Comparison of ENCODE assay signal across 23 mouse cellular contexts in genomic region chr2:120616279-120617163, GRCm38 (mm10). TPM values are rescaled to one million over a fixed set of nuclear protein-coding genes. Genes with fewer than 3 reads are reported as not detected.
DNase-seq lines count a peak whose midpoint lies in the region; ATAC-seq and TF ChIP-seq lines count a peak whose summit lies in the region.
"Had no signal": no experiment of that assay in that cellular context is flagged by ENCODE, and none has a peak within 500 bp of the region (broad histone marks: within the 10 kb centered on the region; RNA-seq: fewer than 3 reads in every experiment).

No protein-coding gene starts in this region.

- H3K9me3 ChIP-seq in liver, embryonic 11.5 days (ENCODE audit: control insufficient read depth, low read length), result no peaks in the 10 kb centered on the region
- no peaks in the 10 kb centered on the region for H3K9me3 ChIP-seq in intestine, embryonic 16.5 days (ENCODE audit: control insufficient read depth, low read length)
- H3K9me3 ChIP-seq: embryonic facial prominence, embryonic 10.5 days; embryonic facial prominence, embryonic 12.5 days; forebrain, embryonic 13.5 days; forebrain, embryonic 15.5 days; G1E had no signal

- H3K9ac ChIP-seq in liver, adult 2 months (ENCODE audit: low read depth, low read length), result no peak overlapping the region
- H3K9ac ChIP-seq in liver, embryonic 11.5 days (ENCODE audit: low read depth, low read length), result no peak overlapping the region
- no peak overlapping the region for H3K9ac ChIP-seq in intestine, embryonic 16.5 days (ENCODE audit: low read depth, low read length)
- H3K9ac ChIP-seq: embryonic facial prominence, embryonic 12.5 days; forebrain, embryonic 13.5 days; forebrain, embryonic 15.5 days; forebrain, postnatal 0 days had no signal

- H3K4me2 ChIP-seq in liver, embryonic 11.5 days, result no peak overlapping the region
- no peak overlapping the region for H3K4me2 ChIP-seq in intestine, embryonic 16.5 days (ENCODE audit: low read depth, low read length)
- H3K4me2 ChIP-seq: embryonic facial prominence, embryonic 12.5 days; forebrain, embryonic 13.5 days; forebrain, embryonic 15.5 days had no signal

- H3K27ac ChIP-seq in liver, adult 2 months (replicated peaks; ENCODE audit: insufficient read depth, low read depth, low read length), result no peak overlapping the region
- H3K27ac ChIP-seq in liver, embryonic 11.5 days (ENCODE audit: low read depth, low read length), result no peak overlapping the region
- peak overlapping the region; percentile 23; the same call in 1 of the 2 replicates for H3K27ac ChIP-seq in intestine, embryonic 16.5 days (ENCODE audit: low read length)
- H3K27ac ChIP-seq in small intestine, adult 2 months (ENCODE audit: insufficient read depth, low read depth, low read length), result peak overlapping the region; percentile 91
- H3K27ac ChIP-seq in thymus, adult 2 months (ENCODE audit: control insufficient read depth, insufficient read depth, low read length), result no peak overlapping the region
- H3K27ac ChIP-seq: embryonic facial prominence, embryonic 10.5 days; embryonic facial prominence, embryonic 12.5 days; forebrain, embryonic 13.5 days; forebrain, embryonic 15.5 days had no signal

- peaks cover 33% of the 10 kb centered on the region for H3K36me3 ChIP-seq in liver, adult 2 months (ENCODE audit: control insufficient read depth, insufficient read depth, low read length)
- peaks cover 12% of the 10 kb centered on the region for H3K36me3 ChIP-seq in liver, embryonic 11.5 days (ENCODE audit: control insufficient read depth, insufficient read depth, low read length)
- peaks cover 6% of the 10 kb centered on the region; the same call in 1 of the 2 replicates for H3K36me3 ChIP-seq in intestine, embryonic 16.5 days (ENCODE audit: control insufficient read depth, insufficient read depth, low read length)
- peaks cover 19% of the 10 kb centered on the region for H3K36me3 ChIP-seq in small intestine, adult 2 months (ENCODE audit: control insufficient read depth, insufficient read depth, low read length)
- H3K36me3 ChIP-seq in thymus, adult 2 months (ENCODE audit: control insufficient read depth, insufficient read depth, low read length), result peaks cover 27% of the 10 kb centered on the region

- H3K79me2 ChIP-seq in liver, adult 2 months (ENCODE audit: control insufficient read depth, insufficient read depth, low read length), result no peaks in the 10 kb centered on the region

- no peak for ATAC-seq in liver, embryonic 11.5 days (replicated peaks; ENCODE audit: low FRiP score)
- peak; percentile 77 for ATAC-seq in intestine, embryonic 16.5 days
- ATAC-seq: CD4-positive, CD25-positive, alpha-beta regulatory T cell, adult 4 months; forebrain, embryonic 13.5 days; forebrain, embryonic 15.5 days; forebrain, postnatal 0 days had no signal

- no peak overlapping the region for H3K4me3 ChIP-seq in liver, adult 2 months (ENCODE audit: insufficient read depth, low read depth, low read length)
- no peak overlapping the region for H3K4me3 ChIP-seq in liver, embryonic 11.5 days (ENCODE audit: low read depth, low read length)
- no peak overlapping the region for H3K4me3 ChIP-seq in intestine, embryonic 16.5 days (ENCODE audit: low read length)
- no peak overlapping the region for H3K4me3 ChIP-seq in small intestine, adult 2 months (ENCODE audit: low read depth, low read length)
- no peak overlapping the region for H3K4me3 ChIP-seq in thymus, adult 2 months (ENCODE audit: control insufficient read depth, insufficient read depth, low read length)
- H3K4me3 ChIP-seq: embryonic facial prominence, embryonic 10.5 days; embryonic facial prominence, embryonic 12.5 days; forebrain, embryonic 13.5 days; forebrain, embryonic 15.5 days had no signal

- 88% methylated on average over 5 of the region's 5 CpGs for WGBS in liver, adult 2 months
- 73% methylated on average over 5 of the region's 5 CpGs for WGBS in liver, embryonic 11.5 days
- 89% methylated on average over 5 of the region's 5 CpGs for WGBS in intestine, embryonic 16.5 days
- WGBS in small intestine, adult 2 months, result 57% methylated on average over 5 of the region's 5 CpGs
- 90% methylated on average over 5 of the region's 5 CpGs for WGBS in thymus, adult 2 months

- no peak for TF ChIP-seq CTCF in liver, adult 2 months (IDR thresholded peaks at IDR 0.05; ENCODE audit: low read depth, low read length)
- no peak for TF ChIP-seq CTCF in small intestine, adult 2 months (IDR thresholded peaks at IDR 0.05; ENCODE audit: extremely low read depth, insufficient read length, insufficient replicate concordance, low read depth, low read length)
- TF ChIP-seq CTCF in thymus, adult 2 months (IDR thresholded peaks at IDR 0.05; ENCODE audit: borderline replicate concordance, control insufficient read depth, extremely low read depth, insufficient read depth, low read length, poor library complexity), result no peak

- peak; percentile 15 for DNase-seq in liver, adult 2 months (ENCODE audit: extremely low read depth, low read depth, low spot score)
- no peak for DNase-seq in liver, embryonic 11.5 days (ENCODE audit: low spot score)
- DNase-seq in adrenal gland, adult (ENCODE audit: inconsistent age in 2 of 2, low spot score in 1 of 2), result no peak
- no peak for DNase-seq in thymus, adult 2 months
- DNase-seq: adrenal gland, adult 8-10 months; adrenal gland, postnatal 14 days; adrenal gland, postnatal 36 days; B cell, adult 2 months; cerebellum, adult 11-12 months; cerebellum, adult 2 months; cerebellum, adult 9-10 months; cerebellum, postnatal 10 days; cerebellum, postnatal 25 days; forebrain, postnatal 0 days had no signal

- no peaks in the 10 kb centered on the region for H3K4me1 ChIP-seq in liver, adult 2 months (ENCODE audit: control insufficient read depth, insufficient read depth, low read length)
- no peaks in the 10 kb centered on the region for H3K4me1 ChIP-seq in liver, embryonic 11.5 days (replicated peaks; ENCODE audit: control insufficient read depth, insufficient read depth, low read length)
- H3K4me1 ChIP-seq in intestine, embryonic 16.5 days (ENCODE audit: control insufficient read depth, insufficient read depth, low read length), result no peaks in the 10 kb centered on the region
- peaks cover 13% of the 10 kb centered on the region; the same call in 1 of the 2 replicates for H3K4me1 ChIP-seq in small intestine, adult 2 months (ENCODE audit: control insufficient read depth, insufficient read depth, insufficient read length, low read length)
- H3K4me1 ChIP-seq in thymus, adult 2 months (replicated peaks; ENCODE audit: control insufficient read depth, insufficient read depth, low read length), result no peaks in the 10 kb centered on the region
- H3K4me1 ChIP-seq: embryonic facial prominence, embryonic 10.5 days; embryonic facial prominence, embryonic 12.5 days; forebrain, embryonic 13.5 days; forebrain, embryonic 15.5 days had no signal

- TF ChIP-seq POLR2A in liver, adult 2 months (IDR thresholded peaks at IDR 0.05; ENCODE audit: extremely low read depth, insufficient read depth, low read length), result no peak
- no peak for TF ChIP-seq POLR2A in small intestine, adult 2 months (IDR thresholded peaks at IDR 0.05; ENCODE audit: low read depth, low read length)
- no peak for TF ChIP-seq POLR2A in thymus, adult 2 months (IDR thresholded peaks at IDR 0.05; ENCODE audit: control insufficient read depth, extremely low read depth, insufficient read depth, low read length, poor library complexity)

- no peaks in the 10 kb centered on the region for H3K27me3 ChIP-seq in liver, adult 2 months (ENCODE audit: control insufficient read depth, insufficient read depth, low read length)
- H3K27me3 ChIP-seq in liver, embryonic 11.5 days (replicated peaks; ENCODE audit: control insufficient read depth, insufficient read depth, low read length), result no peaks in the 10 kb centered on the region
- no peaks in the 10 kb centered on the region for H3K27me3 ChIP-seq in intestine, embryonic 16.5 days (replicated peaks; ENCODE audit: control insufficient read depth, insufficient read depth, low read length)
- no peaks in the 10 kb centered on the region for H3K27me3 ChIP-seq in small intestine, adult 2 months (ENCODE audit: control insufficient read depth, insufficient read depth, low read length)
- no peaks in the 10 kb centered on the region for H3K27me3 ChIP-seq in thymus, adult 2 months (ENCODE audit: control insufficient read depth, insufficient read depth, low read length)
- H3K27me3 ChIP-seq: CH12.LX; embryonic facial prominence, embryonic 12.5 days; forebrain, embryonic 13.5 days; forebrain, embryonic 15.5 days had no signal

RNA-seq across cellular contexts. Expression of gene Lrrc57, which starts 7.2 kb away (rescaled TPM):
- 8.7 and 10.1 TPM in 2 replicates for total RNA-seq in liver, adult 2 months (2014; rRNA removed)
- polyA plus RNA-seq in liver, adult 2 months (2012; rRNA removed), result 6.3 and 7.0 TPM in 2 replicates
- 17.2 and 24.2 TPM in 2 replicates for polyA plus RNA-seq in liver, embryonic 11.5 days (2014; fragmentation: Nextera tagmentation; extraction: Ambion mirVana)
- polyA plus RNA-seq in intestine, embryonic 16.5 days (2015; fragmentation: Nextera tagmentation; extraction: Ambion mirVana), result 19.5 and 22.4 TPM in 2 replicates
- polyA plus RNA-seq in small intestine, adult 2 months (2012; rRNA removed), result 4.3 and 13.1 TPM in 2 replicates
- polyA plus RNA-seq in thymus, adult 2 months (2012; rRNA removed), result 12.2 and 12.8 TPM in 2 replicates

RNA-seq across cellular contexts. Expression of gene Haus2, which starts 7.3 kb away (rescaled TPM):
- 8.2 and 8.7 TPM in 2 replicates for total RNA-seq in liver, adult 2 months (2014; rRNA removed)
- 1.8 and 2.2 TPM in 2 replicates for polyA plus RNA-seq in liver, adult 2 months (2012; rRNA removed)
- 30.6 and 31.2 TPM in 2 replicates for polyA plus RNA-seq in liver, embryonic 11.5 days (2014; fragmentation: Nextera tagmentation; extraction: Ambion mirVana)
- polyA plus RNA-seq in intestine, embryonic 16.5 days (2015; fragmentation: Nextera tagmentation; extraction: Ambion mirVana), result 16.9 and 20.6 TPM in 2 replicates
- 0.53 and 1.6 TPM in 2 replicates for polyA plus RNA-seq in small intestine, adult 2 months (2012; rRNA removed)
- polyA plus RNA-seq in thymus, adult 2 months (2012; rRNA removed), result 4.1 and 4.7 TPM in 2 replicates

RNA-seq across cellular contexts. Expression of gene Stard9, which starts 12.4 kb away (rescaled TPM):
- total RNA-seq in liver, adult 2 months (2014; rRNA removed), result 3.3 and 4.4 TPM in 2 replicates
- polyA plus RNA-seq in liver, adult 2 months (2012; rRNA removed), result 0.78 and 1.4 TPM in 2 replicates
- polyA plus RNA-seq in liver, embryonic 11.5 days (2014; fragmentation: Nextera tagmentation; extraction: Ambion mirVana), result 3.0 and 3.5 TPM in 2 replicates
- polyA plus RNA-seq in intestine, embryonic 16.5 days (2015; fragmentation: Nextera tagmentation; extraction: Ambion mirVana), result 2.5 and 3.3 TPM in 2 replicates
- polyA plus RNA-seq in small intestine, adult 2 months (2012; rRNA removed), result 1.2 and 2.1 TPM in 2 replicates
- polyA plus RNA-seq in thymus, adult 2 months (2012; rRNA removed), result 2.8 and 3.0 TPM in 2 replicates

RNA-seq across cellular contexts. Expression of gene Snap23, which starts 49.0 kb away (rescaled TPM):
- 26.2 and 31.3 TPM in 2 replicates for total RNA-seq in liver, adult 2 months (2014; rRNA removed)
- polyA plus RNA-seq in liver, adult 2 months (2012; rRNA removed), result 5.1 and 5.3 TPM in 2 replicates
- polyA plus RNA-seq in liver, embryonic 11.5 days (2014; fragmentation: Nextera tagmentation; extraction: Ambion mirVana), result 74.2 and 76.5 TPM in 2 replicates
- 54.6 and 55.8 TPM in 2 replicates for polyA plus RNA-seq in intestine, embryonic 16.5 days (2015; fragmentation: Nextera tagmentation; extraction: Ambion mirVana)
- polyA plus RNA-seq in small intestine, adult 2 months (2012; rRNA removed), result 2.3 and 3.6 TPM in 2 replicates
- polyA plus RNA-seq in thymus, adult 2 months (2012; rRNA removed), result 7.0 and 7.2 TPM in 2 replicates

RNA-seq across cellular contexts. Expression of gene Zfp106, which starts 52.9 kb away (rescaled TPM):
- total RNA-seq in liver, adult 2 months (2014; rRNA removed), result 34.6 and 35.6 TPM in 2 replicates
- 29.6 and 30.1 TPM in 2 replicates for polyA plus RNA-seq in liver, adult 2 months (2012; rRNA removed)
- 75.0 and 81.9 TPM in 2 replicates for polyA plus RNA-seq in liver, embryonic 11.5 days (2014; fragmentation: Nextera tagmentation; extraction: Ambion mirVana)
- polyA plus RNA-seq in intestine, embryonic 16.5 days (2015; fragmentation: Nextera tagmentation; extraction: Ambion mirVana), result 36.2 and 37.0 TPM in 2 replicates
- polyA plus RNA-seq in small intestine, adult 2 months (2012; rRNA removed), result 24.0 and 39.1 TPM in 2 replicates
- 80.4 and 87.6 TPM in 2 replicates for polyA plus RNA-seq in thymus, adult 2 months (2012; rRNA removed)

Comparison
In these comparisons a context has a peak if more than half of its experiments do, and no peak if none do; other contexts are left out.
1. H3K27ac ChIP-seq: peak in intestine, embryonic 16.5 days (single experiment) and small intestine, adult 2 months (single experiment); none in liver, adult 2 months (single experiment), liver, embryonic 11.5 days (single experiment) and thymus, adult 2 months (single experiment).